Mouse (Mus musculus): ENCODE data around the gene Papln.

- TF ChIP-seq CTCF (IDR thresholded peaks at IDR 0.05; ENCODE audit: insufficient read depth, low read depth, low read length) (no peak), POLR2A (IDR thresholded peaks at IDR 0.05; ENCODE audit: insufficient read depth, low read depth, low read length) (no peak)
Observed at GRCm38 (mm10) chr12:83792706-83793410, 29.4 kb downstream of the Papln start.
